Mouse (Mus musculus): ENCODE results near the gene Pappa2. TPM values are rescaled to one million over a fixed set of nuclear protein-coding genes. Genes with fewer than 3 reads are reported as not detected.

Gene Pappa2
- polyA plus RNA-seq, 1 experiment, result 0.08 TPM

DNA sequence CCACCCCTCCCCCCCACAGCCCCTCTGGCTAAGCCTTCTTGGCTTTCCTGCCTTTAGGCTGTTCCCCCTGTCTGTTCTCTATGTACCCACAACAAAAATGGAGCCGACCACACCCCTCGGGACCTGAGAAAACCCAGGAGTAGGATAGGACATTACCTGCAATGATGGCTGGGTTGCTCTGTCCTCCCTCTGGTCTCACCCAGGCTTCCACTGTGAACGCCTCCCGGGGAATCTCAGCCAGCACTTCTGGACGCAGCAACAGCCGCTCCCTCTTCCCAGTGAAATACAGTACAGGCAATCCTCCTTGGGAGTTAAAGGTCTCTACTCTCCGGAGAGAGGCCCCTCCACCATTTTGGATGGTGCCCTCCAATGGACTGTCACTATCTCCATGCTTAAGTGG is 23.9 kb downstream of the Pappa2 start:
- Histone ChIP-seq H3K27ac (ENCODE audit: insufficient read depth, low read length) (no peak overlapping the region), H3K4me1 (ENCODE audit: control insufficient read depth, insufficient read depth, insufficient read length) (no peaks in the 10 kb centered on the region), H3K36me3 (ENCODE audit: control insufficient read depth, insufficient read depth, low read length) (no peaks in the 10 kb centered on the region), H3K4me3 (ENCODE audit: extremely low read depth, insufficient read depth, insufficient read length) (no peak overlapping the region), H3K27me3 (ENCODE audit: control insufficient read depth, insufficient read depth, low read length) (no peaks in the 10 kb centered on the region)
- TF ChIP-seq POLR2A (IDR thresholded peaks at IDR 0.05; ENCODE audit: low read depth, low read length) (no peak), CTCF (IDR thresholded peaks at IDR 0.05; ENCODE audit: extremely low read depth, insufficient read depth, insufficient read length, insufficient replicate concordance) (no peak)
- WGBS, result 90% methylated on average over 7 of the region's 7 CpGs
- no peak for DNase-seq (ENCODE audit: low read depth in 1 of 2, low spot score in 2 of 2)

DNA sequence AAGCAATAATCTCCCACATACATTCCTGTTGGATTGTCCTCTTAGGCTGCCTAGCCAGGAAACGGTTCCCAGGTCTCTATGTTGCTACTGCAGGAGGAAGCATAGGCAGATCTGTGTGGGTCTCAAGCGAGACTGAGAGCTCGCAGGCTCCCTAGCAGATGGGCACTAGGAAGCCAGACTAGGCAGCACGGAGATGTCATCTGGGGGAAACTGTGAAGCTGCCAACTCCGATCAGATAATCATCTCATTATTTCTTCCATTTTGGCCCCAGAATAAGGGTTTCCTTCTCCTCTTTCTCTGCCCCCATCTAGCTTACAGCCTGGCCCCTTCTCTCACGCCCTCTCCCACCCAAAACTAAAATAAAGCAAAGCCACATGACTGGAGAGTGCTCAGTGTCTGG is 25.5 kb downstream of the Pappa2 start:
- no peaks in the 10 kb centered on the region for H3K4me1 ChIP-seq (ENCODE audit: control insufficient read depth, insufficient read depth, insufficient read length)
- no peaks in the 10 kb centered on the region for H3K27me3 ChIP-seq (ENCODE audit: control insufficient read depth, insufficient read depth, low read length)
- H3K36me3 ChIP-seq (ENCODE audit: control insufficient read depth, insufficient read depth, low read length), result no peaks in the 10 kb centered on the region
- no peak for TF ChIP-seq POLR2A (IDR thresholded peaks at IDR 0.05; ENCODE audit: low read depth, low read length)
- TF ChIP-seq CTCF (IDR thresholded peaks at IDR 0.05; ENCODE audit: extremely low read depth, insufficient read depth, insufficient read length, insufficient replicate concordance), result no peak
- DNase-seq (ENCODE audit: low read depth in 1 of 2, low spot score in 2 of 2), result no peak
- WGBS, result 65% methylated on average over 6 of the region's 6 CpGs
- no peak overlapping the region for H3K4me3 ChIP-seq (ENCODE audit: extremely low read depth, insufficient read depth, insufficient read length)
- H3K27ac ChIP-seq (ENCODE audit: insufficient read depth, low read length), result no peak overlapping the region

DNA sequence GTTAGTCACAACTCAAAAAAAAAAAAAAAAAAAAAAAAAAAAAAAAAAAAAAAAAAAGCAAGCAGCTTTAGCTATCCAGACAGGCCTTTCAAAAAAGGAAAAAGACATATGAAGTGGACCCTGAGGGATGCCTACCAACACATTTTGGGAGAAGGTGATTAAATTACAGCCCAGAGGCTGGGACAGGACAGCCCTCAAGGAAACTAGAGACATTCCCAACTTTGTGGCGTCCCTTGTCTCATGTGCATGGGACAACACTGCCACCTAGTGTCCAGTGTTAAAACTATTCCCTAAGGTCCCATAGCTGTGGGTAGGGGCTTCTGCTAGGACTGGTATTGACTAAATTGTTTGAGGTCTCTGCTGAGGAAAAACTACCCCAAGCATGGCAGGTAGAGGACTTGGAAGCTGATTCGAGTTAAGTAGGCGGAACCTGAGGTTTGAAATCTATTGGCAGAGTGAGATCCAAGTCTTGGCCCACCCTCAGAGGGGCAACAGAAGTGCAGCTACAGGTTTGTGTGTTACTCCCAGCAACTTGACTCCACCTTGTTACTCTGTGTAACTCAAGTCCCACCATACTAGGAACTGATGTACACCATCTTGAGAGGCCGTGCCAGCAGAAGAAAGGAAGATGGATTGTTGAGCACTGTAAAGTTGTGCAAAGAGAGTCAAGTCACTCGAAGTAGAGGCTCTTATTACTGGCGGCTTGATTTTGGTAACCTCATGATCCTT is 26.6 kb downstream of the Pappa2 start:
- no peaks in the 10 kb centered on the region for H3K4me1 ChIP-seq (ENCODE audit: control insufficient read depth, insufficient read depth, insufficient read length)
- no peak for DNase-seq (ENCODE audit: low read depth in 1 of 2, low spot score in 2 of 2)
- no peaks in the 10 kb centered on the region for H3K36me3 ChIP-seq (ENCODE audit: control insufficient read depth, insufficient read depth, low read length)
- H3K4me3 ChIP-seq (ENCODE audit: extremely low read depth, insufficient read depth, insufficient read length), result no peak overlapping the region
- H3K27ac ChIP-seq (ENCODE audit: insufficient read depth, low read length), result no peak overlapping the region
- TF ChIP-seq CTCF (IDR thresholded peaks at IDR 0.05; ENCODE audit: extremely low read depth, insufficient read depth, insufficient read length, insufficient replicate concordance), result no peak
- no peak for TF ChIP-seq POLR2A (IDR thresholded peaks at IDR 0.05; ENCODE audit: low read depth, low read length)
- 49% methylated on average over 6 of the region's 6 CpGs for WGBS
- H3K27me3 ChIP-seq (ENCODE audit: control insufficient read depth, insufficient read depth, low read length), result no peaks in the 10 kb centered on the region

DNA sequence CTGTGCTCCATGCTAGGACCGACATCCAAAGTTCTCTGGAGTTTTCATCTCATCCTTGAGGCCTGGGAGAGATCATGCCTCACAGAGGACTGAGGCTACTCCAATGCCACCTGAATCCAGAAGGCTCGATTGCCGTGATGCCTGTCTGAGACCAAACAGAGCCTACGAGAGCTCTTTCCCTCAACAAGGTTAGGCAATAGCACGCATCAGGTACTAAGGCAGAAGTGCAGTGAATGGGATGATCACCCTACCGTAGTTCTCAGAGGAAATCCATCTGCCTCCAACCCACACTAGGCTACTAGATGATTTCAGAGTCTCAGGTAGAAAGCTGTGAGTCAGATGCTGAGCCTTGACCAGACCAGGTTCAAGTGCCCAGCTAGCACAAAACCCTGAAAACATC is 31.2 kb downstream of the Pappa2 start:
- H3K27me3 ChIP-seq (ENCODE audit: control insufficient read depth, insufficient read depth, low read length), result no peaks in the 10 kb centered on the region
- no peak overlapping the region for H3K27ac ChIP-seq (ENCODE audit: insufficient read depth, low read length)
- no peak overlapping the region for H3K4me3 ChIP-seq (ENCODE audit: extremely low read depth, insufficient read depth, insufficient read length)
- TF ChIP-seq POLR2A (IDR thresholded peaks at IDR 0.05; ENCODE audit: low read depth, low read length) (no peak), CTCF (IDR thresholded peaks at IDR 0.05; ENCODE audit: extremely low read depth, insufficient read depth, insufficient read length, insufficient replicate concordance) (no peak)
- no peaks in the 10 kb centered on the region for H3K4me1 ChIP-seq (ENCODE audit: control insufficient read depth, insufficient read depth, insufficient read length)
- WGBS, result 90% methylated on average over 6 of the region's 6 CpGs
- no peak for DNase-seq (ENCODE audit: low read depth in 1 of 2, low spot score in 2 of 2)
- H3K36me3 ChIP-seq (ENCODE audit: control insufficient read depth, insufficient read depth, low read length), result no peaks in the 10 kb centered on the region

DNA sequence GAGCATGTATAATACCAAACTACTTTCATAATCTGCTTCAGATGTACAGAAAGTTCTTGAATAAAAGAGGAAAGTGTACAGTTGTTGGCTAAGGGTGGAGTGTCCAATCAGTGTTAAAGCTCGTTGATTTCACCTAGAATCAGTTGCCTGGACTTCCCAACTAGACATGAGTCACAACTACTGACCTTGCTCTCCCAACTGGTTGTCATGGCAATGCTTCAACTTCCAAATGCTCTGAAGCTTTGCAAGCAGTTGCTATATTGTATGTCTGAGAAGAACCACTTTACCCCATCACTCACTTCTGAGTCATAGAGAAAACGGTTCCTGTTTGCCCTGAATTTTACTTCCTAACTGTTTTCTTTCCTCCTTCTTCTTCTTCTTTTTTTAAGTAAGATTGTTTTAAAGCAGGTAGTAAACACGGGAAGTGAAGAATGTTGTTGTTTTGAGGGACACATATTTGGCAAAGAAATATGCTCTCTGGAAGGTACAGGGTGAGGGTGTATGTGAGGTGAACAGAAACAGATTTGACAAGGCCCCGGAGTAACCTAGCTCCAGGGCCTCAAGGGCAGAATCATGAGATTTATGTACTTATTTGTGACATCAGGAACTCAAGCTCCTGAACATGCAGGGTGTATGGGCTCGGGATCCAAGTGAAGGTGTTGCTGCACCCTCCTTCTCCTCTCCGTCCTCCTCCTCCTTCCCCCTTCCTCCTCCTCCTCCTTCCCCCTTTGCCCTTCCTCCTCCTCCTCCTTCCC is 32.1 kb downstream of the Pappa2 start:
- no peaks in the 10 kb centered on the region for H3K36me3 ChIP-seq (ENCODE audit: control insufficient read depth, insufficient read depth, low read length)
- no peak overlapping the region for H3K27ac ChIP-seq (ENCODE audit: insufficient read depth, low read length)
- no peaks in the 10 kb centered on the region for H3K27me3 ChIP-seq (ENCODE audit: control insufficient read depth, insufficient read depth, low read length)
- TF ChIP-seq POLR2A (IDR thresholded peaks at IDR 0.05; ENCODE audit: low read depth, low read length) (no peak), CTCF (IDR thresholded peaks at IDR 0.05; ENCODE audit: extremely low read depth, insufficient read depth, insufficient read length, insufficient replicate concordance) (no peak)
- H3K4me3 ChIP-seq (ENCODE audit: extremely low read depth, insufficient read depth, insufficient read length), result no peak overlapping the region
- DNase-seq (ENCODE audit: low read depth in 1 of 2, low spot score in 2 of 2), result no peak
- 39% methylated on average over 6 of the region's 6 CpGs for WGBS
- H3K4me1 ChIP-seq (ENCODE audit: control insufficient read depth, insufficient read depth, insufficient read length), result no peaks in the 10 kb centered on the region

DNA sequence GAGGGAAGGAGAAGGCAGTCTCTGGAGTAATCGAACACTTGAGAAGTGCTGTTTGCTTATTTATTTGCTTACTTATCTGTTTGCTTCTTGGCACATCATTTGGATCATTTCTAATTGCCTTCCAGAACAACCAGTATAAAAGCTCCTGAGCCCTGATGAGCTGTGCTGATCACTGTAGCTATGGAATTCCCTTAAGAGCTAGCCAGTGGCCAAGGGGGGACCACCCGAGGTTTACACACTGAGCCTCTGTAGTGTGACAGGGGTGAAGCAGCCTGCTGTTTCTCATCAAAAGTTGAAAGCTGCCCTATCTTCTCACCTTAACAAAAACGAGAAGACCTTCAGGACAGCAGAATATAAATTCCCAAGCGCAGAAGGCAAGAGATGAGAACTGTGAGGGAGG is 35.4 kb downstream of the Pappa2 start:
- DNase-seq (ENCODE audit: low read depth in 1 of 2, low spot score in 2 of 2), result no peak
- Histone ChIP-seq H3K4me3 (ENCODE audit: extremely low read depth, insufficient read depth, insufficient read length) (no peak overlapping the region), H3K27me3 (ENCODE audit: control insufficient read depth, insufficient read depth, low read length) (no peaks in the 10 kb centered on the region), H3K36me3 (ENCODE audit: control insufficient read depth, insufficient read depth, low read length) (no peaks in the 10 kb centered on the region), H3K4me1 (ENCODE audit: control insufficient read depth, insufficient read depth, insufficient read length) (no peaks in the 10 kb centered on the region), H3K27ac (ENCODE audit: insufficient read depth, low read length) (no peak overlapping the region)
- 70% methylated on average over 4 of the region's 4 CpGs for WGBS
- no peak for TF ChIP-seq CTCF (IDR thresholded peaks at IDR 0.05; ENCODE audit: extremely low read depth, insufficient read depth, insufficient read length, insufficient replicate concordance)
- TF ChIP-seq POLR2A (IDR thresholded peaks at IDR 0.05; ENCODE audit: low read depth, low read length), result no peak

DNA sequence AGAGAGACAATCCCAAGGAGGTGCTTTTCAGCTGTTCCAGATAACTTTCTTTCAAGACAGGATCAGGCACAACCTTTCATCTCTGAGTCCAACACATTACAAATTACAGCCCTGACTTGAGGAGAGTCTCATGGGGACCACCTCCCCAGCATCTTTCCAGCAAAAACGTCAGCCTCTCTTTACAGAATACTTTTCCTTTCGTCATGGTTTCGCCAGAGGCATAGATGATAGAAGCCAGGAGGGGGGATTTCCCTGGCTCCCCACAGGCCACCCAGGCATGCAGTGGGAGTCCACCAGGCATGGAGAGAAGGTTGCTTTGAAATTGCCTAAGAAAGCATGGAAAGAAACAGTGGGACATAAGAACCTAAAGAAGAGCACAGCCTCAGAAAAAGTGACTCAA is 37.4 kb downstream of the Pappa2 start:
- WGBS, result 78% methylated on average over 3 of the region's 3 CpGs
- Histone ChIP-seq H3K4me1 (ENCODE audit: control insufficient read depth, insufficient read depth, insufficient read length) (no peaks in the 10 kb centered on the region), H3K27ac (ENCODE audit: insufficient read depth, low read length) (no peak overlapping the region), H3K27me3 (ENCODE audit: control insufficient read depth, insufficient read depth, low read length) (no peaks in the 10 kb centered on the region), H3K36me3 (ENCODE audit: control insufficient read depth, insufficient read depth, low read length) (no peaks in the 10 kb centered on the region), H3K4me3 (ENCODE audit: extremely low read depth, insufficient read depth, insufficient read length) (no peak overlapping the region)
- no peak for DNase-seq (ENCODE audit: low read depth in 1 of 2, low spot score in 2 of 2)
- no peak for TF ChIP-seq POLR2A (IDR thresholded peaks at IDR 0.05; ENCODE audit: low read depth, low read length)
- no peak for TF ChIP-seq CTCF (IDR thresholded peaks at IDR 0.05; ENCODE audit: extremely low read depth, insufficient read depth, insufficient read length, insufficient replicate concordance)

Measured in spleen, adult 2 months (tissue).